Mouse (Mus musculus) layer of hippocampus, adult 11-12 months (tissue): ENCODE results near the gene Mgat4a.
"Not testable (repeated sequence)": the region's sequence is repeated elsewhere in the genome, so short reads cannot be mapped to it uniquely, and the experiment has no call there.

Experiments
- DNase-seq: peaks from one replicate; pipeline ENCODE4 v3.0.0; 2022; ENCODE audit warnings: low spot score

Mgat4a gene

GRCm38 (mm10) chr1:37531654-37532532 lies 8.9 kb downstream of the Mgat4a start:
- DNase-seq: no peak

GRCm38 (mm10) chr1:37530061-37530460 lies 10.8 kb downstream of the Mgat4a start:
- no peak for DNase-seq

GRCm38 (mm10) chr1:37526257-37526656 lies 14.6 kb downstream of the Mgat4a start:
- no peak for DNase-seq

GRCm38 (mm10) chr1:37524669-37525068 lies 16.1 kb downstream of the Mgat4a start:
- DNase-seq: no peak

- not testable (repeated sequence) for DNase-seq
These were observed 16.7 kb downstream of the Mgat4a start for GRCm38 (mm10) chr1:37524122-37524521.

- not testable (repeated sequence) for DNase-seq
These were observed 17.3 kb downstream of the Mgat4a start for GRCm38 (mm10) chr1:37523548-37523947.

- no peak for DNase-seq
These were observed 18.7 kb downstream of the Mgat4a start for GRCm38 (mm10) chr1:37522101-37522500.

GRCm38 (mm10) chr1:37518791-37519190 lies 22.0 kb downstream of the Mgat4a start:
- no peak for DNase-seq

- DNase-seq: no peak
These were observed 22.6 kb downstream of the Mgat4a start for GRCm38 (mm10) chr1:37518124-37518720.

GRCm38 (mm10) chr1:37512961-37513431 lies 27.8 kb downstream of the Mgat4a start:
- DNase-seq: no peak

- DNase-seq: no peak
These were observed 28.6 kb downstream of the Mgat4a start for GRCm38 (mm10) chr1:37512109-37512640.

- DNase-seq: no peak
These were observed 30.6 kb downstream of the Mgat4a start for GRCm38 (mm10) chr1:37510193-37510592.

GRCm38 (mm10) chr1:37509437-37509836 lies 31.4 kb downstream of the Mgat4a start:
- DNase-seq: no peak

GRCm38 (mm10) chr1:37505348-37505730 lies 35.5 kb downstream of the Mgat4a start:
- no peak for DNase-seq

GRCm38 (mm10) chr1:37504716-37505347 lies 36.0 kb downstream of the Mgat4a start:
- DNase-seq: no peak

GRCm38 (mm10) chr1:37503656-37504055 lies 37.2 kb downstream of the Mgat4a start:
- no peak for DNase-seq

- DNase-seq: no peak
These were observed 38.5 kb downstream of the Mgat4a start for GRCm38 (mm10) chr1:37502354-37502753.

- no peak for DNase-seq
These were observed 40.1 kb downstream of the Mgat4a start for GRCm38 (mm10) chr1:37500723-37501122.

- not testable (repeated sequence) for DNase-seq
These were observed 41.4 kb downstream of the Mgat4a start for GRCm38 (mm10) chr1:37499395-37499794.

- no peak for DNase-seq
These were observed 41.9 kb downstream of the Mgat4a start for GRCm38 (mm10) chr1:37498911-37499310.

GRCm38 (mm10) chr1:37496591-37497280 lies 44.1 kb downstream of the Mgat4a start:
- no peak for DNase-seq
